Mouse (Mus musculus) frontal cortex, postnatal 14 days (tissue): ENCODE measurements around the gene Plcl2.
A peak's percentile ranks its signal among the peaks of the same experiment; 100 is the strongest.

Experiments
- DNase-seq, 2 experiments: peaks; one replicate each; pipeline ENCODE4 v3.0.0; 2022; ENCODE audit warnings: low spot score in 2 of 2

Plcl2 gene

GRCm38 (mm10) chr17:50499091-50499790, 10.0 kb upstream of the Plcl2 start:
- DNase-seq, result no peak

GRCm38 (mm10) chr17:50500806-50501205, 8.4 kb upstream of the Plcl2 start:
- DNase-seq, result no peak

GRCm38 (mm10) chr17:50503075-50503474, 6.1 kb upstream of the Plcl2 start:
- no peak for DNase-seq

GRCm38 (mm10) chr17:50504070-50504846, 4.9 kb upstream of the Plcl2 start:
- no peak for DNase-seq

GRCm38 (mm10) chr17:50505910-50506634, 3.1 kb upstream of the Plcl2 start:
- no peak for DNase-seq

GRCm38 (mm10) chr17:50506861-50507321, 2.3 kb upstream of the Plcl2 start:
- no peak for DNase-seq

- DNase-seq, result no peak
Measured at GRCm38 (mm10) chr17:50508055-50508774, 988 bp upstream of the Plcl2 start.

GRCm38 (mm10) chr17:50508775-50509250, 390 bp upstream of the Plcl2 start:
- DNase-seq, result peak; percentile 43 to 63

GRCm38 (mm10) chr17:50510279-50510678, 1.1 kb downstream of the Plcl2 start:
- no peak for DNase-seq

GRCm38 (mm10) chr17:50510741-50511140, 1.5 kb downstream of the Plcl2 start:
- no peak for DNase-seq

GRCm38 (mm10) chr17:50512222-50512621, 3.0 kb downstream of the Plcl2 start:
- DNase-seq, result no peak

- no peak for DNase-seq
Measured at GRCm38 (mm10) chr17:50512841-50513240, 3.6 kb downstream of the Plcl2 start.

- no peak for DNase-seq
Measured at GRCm38 (mm10) chr17:50513376-50513775, 4.2 kb downstream of the Plcl2 start.

- DNase-seq, result no peak
Measured at GRCm38 (mm10) chr17:50514012-50514411, 4.8 kb downstream of the Plcl2 start.

- DNase-seq, result no peak
Measured at GRCm38 (mm10) chr17:50515926-50516325, 6.7 kb downstream of the Plcl2 start.

GRCm38 (mm10) chr17:50517781-50518415, 8.7 kb downstream of the Plcl2 start:
- DNase-seq, result no peak

GRCm38 (mm10) chr17:50519588-50519987, 10.4 kb downstream of the Plcl2 start:
- DNase-seq, result no peak

GRCm38 (mm10) chr17:50522473-50523083, 13.4 kb downstream of the Plcl2 start:
- DNase-seq, result no peak

- no peak for DNase-seq
Measured at GRCm38 (mm10) chr17:50524970-50525369, 15.8 kb downstream of the Plcl2 start.

GRCm38 (mm10) chr17:50525821-50526220, 16.6 kb downstream of the Plcl2 start:
- DNase-seq, result no peak

- DNase-seq, result no peak
Measured at GRCm38 (mm10) chr17:50530089-50530488, 20.9 kb downstream of the Plcl2 start.
